Mouse (Mus musculus) lung, adult 2 months (tissue): ENCODE results near the gene Lasp1.

Experiments used
- CTCF ChIP-seq: fragments of 200-500 bp; IDR thresholded peaks from 2 replicates; pipeline ENCODE4 v1.5.1; 2011; ENCODE audit warnings: mild to moderate bottlenecking, low read length, control low read depth; ENCODE audit not compliant: insufficient read depth
- POLR2A ChIP-seq: fragments of 200-500 bp; IDR thresholded peaks from 2 replicates; pipeline ENCODE4 v1.6.1; 2011; ENCODE audit warnings: low read depth, mild to moderate bottlenecking, control low read depth, low read length, borderline replicate concordance; ENCODE audit errors: extremely low read depth

GRCm38 (mm10) chr11:97816916-97817315 lies 18.1 kb downstream of the Lasp1 start:
- TF ChIP-seq POLR2A (no peak), CTCF (no peak)
